Mouse (Mus musculus) B cell, adult 67 days (primary cell): ENCODE results near the gene Tm6sf1. TPM values are rescaled to one million over a fixed set of nuclear protein-coding genes. Genes with fewer than 3 reads are reported as not detected.

Source experiments
- total RNA-seq, 2 experiments: library from RNA; stranded (reverse); gene quantifications; 4 replicates each; pipeline ENCODE4 v1.2.4; 2023

Tm6sf1 gene
- total RNA-seq = 100 to 1,000 TPM; 163 to 177 TPM

DNA sequence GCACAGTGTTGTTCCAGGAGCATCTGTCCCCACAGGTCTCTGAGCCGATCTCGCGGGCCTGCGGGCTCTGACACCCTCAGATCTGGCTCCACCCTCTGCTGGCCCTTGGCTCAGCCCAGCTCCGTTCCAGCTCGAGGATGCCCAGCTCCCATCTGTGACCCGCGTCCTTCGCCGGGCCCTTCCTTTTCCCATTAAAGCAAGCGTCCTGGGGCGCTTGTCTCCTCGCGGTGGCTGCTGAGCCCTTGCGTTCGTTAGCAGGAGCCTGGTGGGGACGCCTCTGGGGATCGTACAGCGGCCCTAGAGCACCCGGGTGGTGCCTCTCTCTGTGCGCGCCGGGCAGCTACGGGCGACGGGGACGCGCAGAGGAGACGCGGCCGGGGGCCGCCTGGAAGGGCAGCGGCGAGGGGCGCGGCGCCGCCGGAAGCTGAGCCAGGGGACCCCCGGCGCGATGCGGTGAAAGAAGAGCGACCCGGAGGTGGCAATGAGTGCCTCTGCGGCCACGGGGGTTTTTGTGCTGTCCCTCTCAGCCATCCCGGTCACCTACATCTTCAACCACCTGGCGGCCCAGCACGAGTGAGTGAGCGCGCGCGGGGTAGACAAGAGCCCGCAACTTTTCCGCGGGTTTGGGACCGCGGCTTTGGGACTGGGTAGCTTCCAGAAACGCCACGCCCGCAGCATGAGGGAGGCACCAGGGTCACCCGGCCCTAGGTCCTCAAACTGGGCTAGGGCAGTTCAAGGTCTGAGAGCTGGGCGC lies at the start of gene Tm6sf1:
TSS of gene Tm6sf1 (plus strand) at position 34 of the 754 bp plus-strand sequence.

DNA sequence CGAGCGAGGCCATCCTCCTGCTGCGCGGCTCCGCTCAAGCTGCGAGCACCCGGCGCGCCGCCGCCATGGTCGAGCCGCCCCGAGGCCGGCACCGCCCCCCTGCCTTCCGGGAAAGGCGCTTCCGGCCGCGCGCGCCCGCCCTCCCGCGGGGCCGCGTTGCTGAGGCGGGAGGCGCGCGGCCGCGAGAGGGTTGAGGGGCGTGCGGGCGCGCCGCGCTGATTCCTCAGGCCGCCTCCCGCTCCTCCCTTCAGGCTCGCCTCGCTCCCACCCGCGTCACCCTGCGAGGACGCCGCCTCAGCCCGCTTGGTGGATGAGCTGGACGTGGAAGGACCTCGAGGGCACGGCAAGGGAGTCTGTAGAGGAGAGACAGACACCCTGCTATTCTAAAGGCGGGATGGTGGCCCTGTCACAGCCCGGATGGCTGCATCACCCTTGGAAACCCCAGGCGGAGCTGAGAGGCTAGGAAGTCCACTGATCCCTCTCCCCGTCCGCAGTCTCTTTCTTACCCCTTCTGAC lies 29.4 kb upstream of the Tm6sf1 start, which contains the start of gene Btbd1:
TSS of gene Btbd1 (minus strand) at position 53 of the 516 bp plus-strand sequence.

DNA sequence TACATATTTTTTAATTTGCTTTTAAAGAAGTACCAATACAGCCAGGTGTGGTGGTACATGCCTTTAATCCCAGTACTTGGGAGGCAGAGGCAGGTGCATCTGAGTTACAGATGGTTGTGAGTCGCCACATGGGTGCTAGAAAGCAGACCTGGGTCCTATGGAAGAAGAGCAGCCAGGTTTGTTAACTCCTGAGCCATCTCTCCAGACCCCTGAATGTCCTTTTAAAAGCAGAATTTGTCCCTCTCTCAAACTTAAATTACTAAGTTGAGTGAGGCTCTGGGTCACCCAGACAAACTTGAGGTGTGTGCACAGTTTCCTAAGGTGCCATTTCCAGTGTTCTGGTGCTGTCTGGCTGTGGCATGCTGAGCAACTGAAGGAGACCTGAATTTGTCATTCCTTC lies 3.1 kb upstream of the Tm6sf1 start, which contains the start of gene Gm10160:
TSS of gene Gm10160 (minus strand) at position 101 of the 400 bp plus-strand sequence.

Other genes starting within 250 kb of the Tm6sf1 start
- gene Homer2, start 151.5 kb upstream of the Tm6sf1 start, total RNA-seq = not detected
- gene Ramac, start 96.1 kb upstream of the Tm6sf1 start, total RNA-seq = 10 to 100 TPM; 39.7 to 47.0 TPM
- gene 3110040N11Rik, start 69.5 kb upstream of the Tm6sf1 start, total RNA-seq = 10 to 100 TPM; 29.8 to 30.2 TPM
- gene Btbd1, start 29.6 kb upstream of the Tm6sf1 start, total RNA-seq = 10 to 100 TPM; 85.8 to 95.6 TPM
- not detected for gene Gm10160, start 3.2 kb upstream of the Tm6sf1 start, total RNA-seq
- gene Hdgfl3, start 75.5 kb downstream of the Tm6sf1 start, total RNA-seq = 1 to 10 TPM; 3.2 to 4.2 TPM
- not detected for gene Bnc1, start 133.3 kb downstream of the Tm6sf1 start, total RNA-seq